Mouse (Mus musculus) thymus, postnatal 25 days (tissue): Measurements from ENCODE around the gene Olfr168.
"Not testable (repeated sequence)": the region's sequence is repeated elsewhere in the genome, so short reads cannot be mapped to it uniquely, and the experiment has no call there.

Source experiments
- DNase-seq: peaks from one replicate; pipeline ENCODE4 v3.0.0; 2022

Gene Olfr168

GRCm38 (mm10) chr16:19535455-19535854 lies at the start of gene Olfr168:
Olfr168 (minus strand) TSS chr16:19535555.
- DNase-seq: no peak

- not testable (repeated sequence) for DNase-seq
These were observed 36.4 kb upstream of the Olfr168 start, which contains the start of gene Olfr169 for GRCm38 (mm10) chr16:19571709-19572108. Olfr169 (minus strand) TSS chr16:19571809.

- not testable (repeated sequence) for DNase-seq
These were observed 18.1 kb upstream of the Olfr168 start for GRCm38 (mm10) chr16:19553429-19553828.

- not testable (repeated sequence) for DNase-seq
These were observed 16.9 kb upstream of the Olfr168 start for GRCm38 (mm10) chr16:19552246-19552645.

GRCm38 (mm10) chr16:19522166-19522565 lies 13.2 kb downstream of the Olfr168 start, which contains the start of gene Olfr167:
Olfr167 (minus strand) TSS chr16:19522266.
- DNase-seq: no peak

- no peak for DNase-seq
These were observed 52.0 kb downstream of the Olfr168 start, which contains the start of gene Olfr166 for GRCm38 (mm10) chr16:19483394-19483793. Olfr166 (plus strand) TSS chr16:19483694.
